Mouse (Mus musculus) ES-CJ7 (cell line): Measurements from ENCODE around the gene Nphp4.

ENCODE experiments used
- DNase-seq: peaks from one replicate; pipeline ENCODE4 v3.0.0; 2011; ENCODE audit warnings: low read depth, low spot score

Gene Nphp4

DNA sequence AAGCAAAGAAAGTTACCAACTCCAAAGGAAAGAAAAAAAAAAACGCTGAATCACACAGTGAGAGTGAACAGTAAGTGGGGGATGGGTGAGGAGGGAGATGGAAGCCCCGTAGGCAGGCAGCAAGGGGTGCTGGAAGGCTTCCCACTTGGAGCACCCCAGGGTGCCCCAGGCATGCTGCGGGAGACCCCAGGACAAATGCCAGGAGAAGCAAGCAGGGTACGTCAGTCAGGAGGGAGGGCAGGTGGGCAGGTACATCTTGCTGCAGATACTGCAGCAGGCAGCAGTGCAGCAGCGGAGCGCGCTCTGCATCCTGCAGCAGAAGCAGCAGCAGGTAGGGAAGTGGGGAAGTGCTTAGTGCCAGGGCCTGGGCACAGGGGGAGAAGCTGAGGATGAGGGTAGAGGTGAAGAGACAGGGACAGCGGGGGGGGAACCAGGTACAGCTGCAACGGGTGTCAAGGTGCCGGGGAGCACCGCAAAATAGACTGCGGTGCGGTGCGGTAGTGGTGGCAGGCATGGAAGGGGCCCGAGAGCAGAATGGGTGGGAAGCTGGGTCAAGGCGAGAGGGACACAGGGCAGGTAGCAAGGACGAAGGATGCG lies at the start of gene Nphp4:
Nphp4 (plus strand) TSS at position 280 of the 597 bp plus-strand sequence.
- DNase-seq = no peak

DNA sequence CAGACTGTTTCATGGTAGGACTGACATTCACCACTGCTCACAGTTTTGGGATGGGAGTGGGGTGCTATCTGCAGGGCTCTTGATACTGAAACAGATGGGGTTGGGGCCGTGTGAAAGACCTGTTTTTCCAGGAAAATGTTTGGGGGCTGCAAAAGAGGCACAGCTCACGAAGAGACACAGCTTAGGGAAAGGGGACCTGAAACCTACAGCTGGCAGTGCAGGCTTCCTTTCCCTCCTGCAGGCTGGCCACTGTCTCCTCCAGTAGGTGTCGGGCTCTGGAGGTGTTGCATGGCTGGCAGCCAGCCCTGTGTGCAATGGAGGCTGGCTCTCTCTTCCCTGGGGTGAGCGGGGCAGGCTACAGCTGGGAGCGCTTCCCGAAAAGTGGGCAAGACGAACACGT lies 48.2 kb upstream of the Nphp4 start:
- no peak for DNase-seq

GRCm38 (mm10) chr4:152432308-152432707 lies 44.2 kb upstream of the Nphp4 start:
- peak; percentile 53 for DNase-seq

GRCm38 (mm10) chr4:152434836-152435235 lies 41.7 kb upstream of the Nphp4 start:
- DNase-seq = peak; percentile 90

- peak; percentile 46 for DNase-seq
These were observed 41.3 kb upstream of the Nphp4 start for GRCm38 (mm10) chr4:152435255-152435654.

GRCm38 (mm10) chr4:152440882-152441281 lies 35.6 kb upstream of the Nphp4 start:
- peak; percentile 50 for DNase-seq

GRCm38 (mm10) chr4:152441536-152441935 lies 35.0 kb upstream of the Nphp4 start:
- DNase-seq = peak; percentile 41

GRCm38 (mm10) chr4:152446178-152446577 lies 30.3 kb upstream of the Nphp4 start:
- DNase-seq = no peak

DNA sequence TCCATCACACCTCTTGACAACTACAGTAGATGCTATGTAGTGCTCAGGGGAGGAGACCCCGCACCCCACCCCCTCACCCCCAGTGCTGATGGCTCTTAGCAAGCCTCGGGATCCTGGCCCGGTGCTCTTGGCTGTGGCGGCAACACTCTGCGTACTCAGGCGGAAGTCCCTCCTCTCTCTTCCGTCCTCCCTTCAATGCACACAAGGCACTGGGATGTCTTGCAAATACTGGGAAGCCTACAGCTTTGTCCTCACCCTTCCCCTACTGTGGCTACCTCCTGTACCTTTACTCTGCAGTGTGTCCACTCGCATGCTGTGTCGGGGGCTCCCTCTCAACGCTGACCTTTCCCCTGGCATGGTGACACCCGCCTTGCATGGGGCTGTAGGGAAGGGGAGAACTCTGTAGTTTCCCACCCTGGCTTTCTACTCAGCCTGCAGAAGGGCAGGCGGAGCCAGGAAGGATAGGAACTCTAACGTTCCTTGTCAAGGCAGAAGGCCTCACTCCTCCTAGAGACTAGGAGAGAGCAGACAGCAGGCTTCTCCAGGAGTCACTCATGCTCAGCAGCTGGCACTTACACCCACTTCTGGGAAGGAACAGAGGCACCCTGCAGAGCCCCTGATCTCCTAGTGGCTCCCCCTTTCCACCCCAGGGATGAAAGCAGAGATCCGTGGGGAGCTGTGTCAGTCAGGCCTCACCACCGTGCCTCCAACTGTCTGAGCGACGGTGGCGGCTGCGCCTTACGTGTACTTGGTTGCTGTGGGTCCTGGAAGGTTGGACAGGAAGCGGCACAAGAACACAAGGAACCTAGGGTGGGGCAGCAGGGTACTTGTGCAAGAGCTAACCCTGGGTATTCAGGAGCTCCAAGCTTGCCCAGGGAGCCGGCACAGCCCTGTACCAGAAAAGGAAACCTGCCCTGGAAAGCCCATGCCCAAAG lies 28.5 kb upstream of the Nphp4 start:
- no peak for DNase-seq

DNA sequence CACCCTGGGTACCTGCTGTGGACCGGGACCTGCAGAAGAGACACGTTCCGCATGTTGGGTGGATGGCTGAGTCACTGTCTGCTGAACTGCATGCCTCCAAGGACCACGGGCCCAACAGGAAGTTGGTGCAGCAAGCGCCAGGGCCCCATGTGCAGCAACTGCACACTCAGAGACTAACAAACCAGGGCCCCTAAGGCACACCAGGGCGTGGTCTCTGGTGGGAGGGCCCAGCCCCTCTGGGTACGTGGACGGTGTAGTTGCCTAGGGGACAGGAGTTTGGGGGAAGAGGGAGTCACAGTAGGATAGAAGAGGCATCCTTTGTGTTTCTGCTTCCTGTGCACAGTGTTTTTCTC lies 27.9 kb upstream of the Nphp4 start:
- DNase-seq = peak; percentile 27

GRCm38 (mm10) chr4:152451371-152451770 lies 25.1 kb upstream of the Nphp4 start:
- peak; percentile 43 for DNase-seq

DNA sequence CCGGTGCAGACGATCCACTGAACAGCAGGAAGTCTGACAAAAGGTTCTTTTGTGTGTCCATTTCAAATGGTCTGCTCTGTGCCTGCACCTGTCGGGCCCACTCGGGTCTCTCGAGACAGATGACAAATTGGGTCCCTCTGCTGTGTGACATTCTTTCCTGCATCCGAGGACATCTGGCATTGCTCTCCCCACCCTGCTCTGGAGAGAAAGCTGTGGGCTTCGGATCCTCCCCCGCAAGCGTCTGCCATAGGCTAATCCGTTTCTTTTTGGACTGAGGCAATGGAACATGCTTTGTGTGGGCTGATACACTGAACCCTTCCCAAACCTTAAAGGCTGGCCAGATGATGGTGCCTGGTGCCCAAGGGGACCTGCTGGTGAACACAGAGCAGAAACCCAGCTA lies 23.4 kb upstream of the Nphp4 start:
- no peak for DNase-seq

- DNase-seq = no peak
These were observed 22.4 kb upstream of the Nphp4 start for GRCm38 (mm10) chr4:152454153-152454552.

DNA sequence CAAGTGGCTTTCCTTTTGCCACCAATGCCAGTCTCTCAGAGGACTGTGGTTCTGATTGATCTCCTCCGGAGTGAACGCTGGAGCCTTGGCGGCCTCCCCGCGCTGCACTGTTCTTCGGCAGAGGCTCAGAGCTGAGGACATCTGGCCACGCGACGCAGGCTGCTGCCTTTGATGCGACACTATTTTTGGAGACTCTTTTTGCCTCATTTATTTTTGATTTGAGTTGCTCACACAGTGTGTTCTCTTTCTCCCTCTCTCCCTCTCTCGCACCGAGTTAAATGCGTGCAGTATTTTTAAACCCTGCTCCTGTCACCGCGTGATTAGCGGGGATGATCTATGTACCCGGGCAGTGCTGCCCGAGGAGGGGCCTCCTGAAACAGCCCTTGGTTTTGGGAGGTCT lies 19.9 kb upstream of the Nphp4 start:
- DNase-seq = no peak

- no peak for DNase-seq
These were observed 18.8 kb upstream of the Nphp4 start for GRCm38 (mm10) chr4:152457673-152458072.

GRCm38 (mm10) chr4:152462516-152462915 lies 14.0 kb upstream of the Nphp4 start:
- no peak for DNase-seq

- DNase-seq = no peak
These were observed 13.4 kb upstream of the Nphp4 start for GRCm38 (mm10) chr4:152463147-152463546.

- DNase-seq = no peak
These were observed 11.4 kb upstream of the Nphp4 start for GRCm38 (mm10) chr4:152465116-152465515.

GRCm38 (mm10) chr4:152466601-152467000 lies 9.9 kb upstream of the Nphp4 start:
- no peak for DNase-seq

DNA sequence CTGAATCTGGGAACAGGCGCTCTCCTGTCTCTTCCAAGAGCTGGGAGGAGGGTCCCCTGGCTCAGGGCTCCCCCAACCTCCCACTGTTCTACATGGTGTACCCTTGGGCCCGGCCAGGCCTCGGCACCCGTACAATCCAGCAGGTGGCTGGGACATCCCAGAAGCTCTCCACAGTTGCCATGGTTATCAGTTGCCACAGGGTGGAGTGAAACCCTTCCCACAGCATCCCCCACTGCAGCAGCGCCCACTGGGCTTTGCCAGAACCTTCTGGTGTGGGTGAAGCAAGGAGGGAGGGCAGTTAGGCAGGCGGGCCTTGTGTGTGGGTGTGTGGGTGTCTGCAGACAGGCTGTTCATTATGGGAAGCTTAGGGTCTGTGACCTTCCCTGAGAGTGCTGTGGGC lies 8.6 kb upstream of the Nphp4 start:
- DNase-seq = no peak

DNA sequence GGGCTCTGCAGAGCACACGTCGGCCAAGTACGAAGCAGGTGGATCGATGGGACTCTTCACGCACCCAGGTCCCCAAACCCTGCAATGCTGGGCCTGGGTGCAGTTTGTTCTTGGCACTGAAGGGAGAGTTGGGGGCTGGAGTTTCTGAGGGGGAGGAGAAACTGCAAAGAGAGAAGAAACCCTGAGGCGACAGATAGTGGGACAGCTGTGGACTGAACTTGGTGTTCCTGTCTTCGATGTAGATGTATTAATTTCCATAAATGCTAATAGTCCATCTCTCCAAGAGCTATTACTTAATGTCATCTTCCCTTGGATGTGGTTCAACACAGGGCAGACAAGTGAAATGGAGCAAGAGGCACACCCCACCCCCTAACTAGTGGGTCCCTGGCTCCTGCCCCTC lies 565 bp upstream of the Nphp4 start:
- no peak for DNase-seq

DNA sequence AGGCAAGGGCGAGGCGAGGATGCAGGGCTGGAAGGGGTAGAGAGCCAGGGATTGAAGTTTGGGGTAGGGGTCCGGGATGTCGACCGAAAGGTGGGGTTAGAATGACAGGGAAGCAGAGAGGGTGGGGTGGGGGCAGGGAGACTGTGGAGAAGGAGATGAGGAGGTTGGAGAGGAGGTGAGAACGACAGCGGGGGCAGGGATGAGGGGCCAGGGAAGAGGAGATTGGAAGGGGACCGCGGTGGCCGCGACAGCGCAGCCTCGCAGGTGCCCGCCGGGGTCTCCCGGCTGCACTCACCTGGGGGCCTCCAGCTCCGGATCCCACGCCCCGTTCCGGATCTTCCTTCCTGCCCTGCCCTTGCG lies 580 bp downstream of the Nphp4 start:
- DNase-seq = peak; percentile 18
